Mouse (Mus musculus) forebrain, embryonic 16.5 days (tissue): ENCODE results near the gene Olfr558. TPM values are rescaled to one million over a fixed set of nuclear protein-coding genes. Genes with fewer than 3 reads are reported as not detected.
A peak's percentile ranks its signal among the peaks of the same experiment; 100 is the strongest.

Experiments
- ATAC-seq: fragments of 200-750 bp; cut with Nextera tagmentation; 2 replicates; pipeline ENCODE4 v1.8.0; 2017; ENCODE audit warnings: mild to moderate bottlenecking, moderate library complexity
- H3K27ac ChIP-seq: fragments of 300-500 bp; sonication (generic); 2 replicates; pipeline ENCODE4 v1.5.1; 2014; ENCODE audit warnings: low read length, control low read depth
- H3K27me3 ChIP-seq: fragments of 300-500 bp; sonication (generic); replicated peaks from 2 replicates; pipeline ENCODE4 v1.6.1; 2014; ENCODE audit warnings: low read length; ENCODE audit not compliant: control insufficient read depth, insufficient read depth
- H3K36me3 ChIP-seq: fragments of 300-500 bp; sonication (generic); 2 replicates; pipeline ENCODE4 v1.6.1; 2014; ENCODE audit not compliant: control insufficient read depth, insufficient read depth
- H3K4me1 ChIP-seq: fragments of 300-500 bp; sonication (generic); replicated peaks from 2 replicates; pipeline ENCODE4 v1.6.1; 2014; ENCODE audit warnings: low read length; ENCODE audit not compliant: control insufficient read depth, insufficient read depth
- H3K4me2 ChIP-seq: fragments of 300-500 bp; sonication (generic); 2 replicates; pipeline ENCODE4 v1.6.1; 2014; ENCODE audit warnings: mild to moderate bottlenecking, low read length, control low read depth
- H3K4me3 ChIP-seq: fragments of 300-500 bp; sonication (generic); replicated peaks from 2 replicates; pipeline ENCODE4 v1.5.1; 2014; ENCODE audit warnings: mild to moderate bottlenecking, low read length, control low read depth
- H3K9ac ChIP-seq: fragments of 300-500 bp; sonication (generic); replicated peaks from 2 replicates; pipeline ENCODE4 v1.6.1; 2014; ENCODE audit warnings: low read depth, low read length, control low read depth
- H3K9me3 ChIP-seq: fragments of 300-500 bp; sonication (generic); 2 replicates; pipeline ENCODE4 v1.6.1; 2016; ENCODE audit warnings: low read length; ENCODE audit not compliant: control insufficient read depth
- WGBS: fragments of 180-500 bp; shearing (Covaris S2); extraction: QIAGEN DNeasy Blood & Tissue Kit; methylation state at CpG from one replicate; pipeline ENCODE4 v1.1.7; 2014; 5-methylcytosine and 5-hydroxymethylcytosine counted together
- polyA plus RNA-seq: library from polyadenylated mRNA; unstranded; fragments of >200 nt; fragmentation: Nextera tagmentation; extraction: Ambion mirVana; gene quantifications from 2 replicates; pipeline ENCODE4 v1.2.1, GENCODE M21; 2015

The Olfr558 gene
- polyA plus RNA-seq: not detected in 2 replicates

DNA sequence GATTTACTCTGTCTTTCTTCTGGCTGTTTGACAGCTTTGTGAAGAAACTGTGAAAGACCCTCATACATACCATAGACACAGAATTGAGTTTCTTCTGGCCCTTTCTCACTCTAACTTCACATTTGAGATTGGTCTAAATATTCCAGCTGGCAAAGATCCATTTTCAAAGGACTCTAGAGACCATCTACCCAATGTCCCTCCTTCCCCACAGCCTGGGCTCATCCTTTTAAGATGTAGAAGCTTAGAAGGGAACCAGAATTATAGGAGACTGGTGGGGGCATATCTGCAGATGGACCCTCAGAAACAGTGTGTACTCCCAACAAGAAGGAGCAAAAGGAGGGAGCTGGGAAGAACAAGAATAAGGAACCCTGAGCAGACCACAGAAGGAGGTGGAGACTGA, at the start of gene Olfr558:
Gene Olfr558, plus strand, starts transcription at position 301 of the 400 bp plus-strand sequence.
- no peak within 1 kb of the TSS for H3K27ac ChIP-seq
- no peaks in the 10 kb centered on the region for H3K36me3 ChIP-seq
- no peak within 1 kb of the TSS for H3K4me2 ChIP-seq
- H3K9me3 ChIP-seq: no peaks in the 10 kb centered on the region
- H3K4me1 ChIP-seq: no peaks in the 10 kb centered on the region
- H3K9ac ChIP-seq: no peak within 1 kb of the TSS
- no peaks in the 10 kb centered on the region for H3K27me3 ChIP-seq
- H3K4me3 ChIP-seq: no peak within 1 kb of the TSS
- ATAC-seq: no peak

- 73% methylated on average over 1 of the region's 1 CpGs for WGBS
- Histone ChIP-seq H3K4me1 (no peaks in the 10 kb centered on the region), H3K4me2 (no peak within 1 kb of the TSS), H3K36me3 (no peaks in the 10 kb centered on the region), H3K27me3 (no peaks in the 10 kb centered on the region), H3K9me3 (no peaks in the 10 kb centered on the region), H3K27ac (no peak within 1 kb of the TSS), H3K4me3 (no peak within 1 kb of the TSS), H3K9ac (no peak within 1 kb of the TSS)
- ATAC-seq: no peak
Observed at GRCm38 (mm10) chr7:102658523-102658922, 43.5 kb upstream of the Olfr558 start, which contains the start of gene Olfr555. Olfr555 (plus strand) TSS chr7:102658823.

- Histone ChIP-seq H3K36me3 (no peaks in the 10 kb centered on the region), H3K9me3 (no peaks in the 10 kb centered on the region), H3K4me2 (no peak within 1 kb of the TSS), H3K4me1 (no peaks in the 10 kb centered on the region), H3K9ac (no peak within 1 kb of the TSS), H3K27ac (no peak within 1 kb of the TSS), H3K4me3 (no peak within 1 kb of the TSS), H3K27me3 (no peaks in the 10 kb centered on the region)
- 64% methylated on average over 3 of the region's 3 CpGs for WGBS
- no peak for ATAC-seq
Observed at GRCm38 (mm10) chr7:102664599-102664998, 37.4 kb upstream of the Olfr558 start, which contains the start of gene Olfr556. Olfr556 (plus strand) TSS chr7:102664899.

GRCm38 (mm10) chr7:102665378-102665777, 36.6 kb upstream of the Olfr558 start:
- H3K27me3 ChIP-seq: no peaks in the 10 kb centered on the region
- no peak overlapping the region for H3K4me2 ChIP-seq
- no peaks in the 10 kb centered on the region for H3K9me3 ChIP-seq
- WGBS: 41% methylated on average over 2 of the region's 2 CpGs
- no peak overlapping the region for H3K27ac ChIP-seq
- no peaks in the 10 kb centered on the region for H3K4me1 ChIP-seq
- H3K36me3 ChIP-seq: no peaks in the 10 kb centered on the region
- no peak overlapping the region for H3K4me3 ChIP-seq
- no peak for ATAC-seq
- H3K9ac ChIP-seq: no peak overlapping the region

GRCm38 (mm10) chr7:102676225-102676624, 25.8 kb upstream of the Olfr558 start:
- no peak for ATAC-seq
- H3K27ac ChIP-seq: no peak overlapping the region
- H3K27me3 ChIP-seq: no peaks in the 10 kb centered on the region
- no peaks in the 10 kb centered on the region for H3K4me1 ChIP-seq
- 87% methylated on average over 2 of the region's 2 CpGs for WGBS
- H3K9me3 ChIP-seq: no peaks in the 10 kb centered on the region
- no peak overlapping the region for H3K4me2 ChIP-seq
- no peak overlapping the region for H3K9ac ChIP-seq
- no peak overlapping the region for H3K4me3 ChIP-seq
- H3K36me3 ChIP-seq: no peaks in the 10 kb centered on the region

DNA sequence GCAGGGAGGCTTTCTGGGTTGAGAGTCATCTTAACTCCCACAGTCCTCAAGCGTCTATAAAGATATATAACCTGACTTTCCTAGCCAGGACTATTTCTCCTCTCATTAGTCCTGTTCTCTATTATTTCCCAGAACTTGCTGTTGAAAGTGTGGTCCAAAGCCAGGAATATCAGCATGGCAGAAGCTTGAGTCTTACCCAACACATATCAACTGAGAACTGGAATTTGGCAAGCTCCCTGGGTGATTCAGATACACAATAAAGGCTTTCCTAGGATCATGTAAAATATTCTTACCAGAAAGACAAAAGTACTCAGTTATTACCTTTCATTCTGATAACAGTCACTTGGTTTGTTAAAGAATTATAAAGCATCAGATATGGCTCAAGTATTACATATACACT, 20.1 kb upstream of the Olfr558 start:
- no peak overlapping the region for H3K4me3 ChIP-seq
- H3K4me1 ChIP-seq: 0 out of 2 replicates have a peak, but pooled peaks cover 2% of the 10 kb centered on the region
- no peak overlapping the region for H3K27ac ChIP-seq
- H3K27me3 ChIP-seq: no peaks in the 10 kb centered on the region
- no peak overlapping the region for H3K4me2 ChIP-seq
- H3K9ac ChIP-seq: no peak overlapping the region
- ATAC-seq: no peak
- H3K36me3 ChIP-seq: no peaks in the 10 kb centered on the region
- H3K9me3 ChIP-seq: no peaks in the 10 kb centered on the region
- WGBS: 84% methylated on average over 1 of the region's 1 CpGs

GRCm38 (mm10) chr7:102686944-102687501, 15.0 kb upstream of the Olfr558 start, which contains the start of gene Trim68:
Trim68 (minus strand) TSS chr7:102687327.
- ATAC-seq: peak; percentile 100
- Histone ChIP-seq H3K36me3 (no peaks in the 10 kb centered on the region), H3K9me3 (no peaks in the 10 kb centered on the region), H3K4me2 (peak within 1 kb of the TSS; percentile 92), H3K9ac (peak within 1 kb of the TSS; percentile 78), H3K27ac (peak within 1 kb of the TSS; percentile 24; the same call in 1 of the 2 replicates), H3K4me1 (peaks cover 6% of the 10 kb centered on the region), H3K4me3 (peak within 1 kb of the TSS; percentile 66), H3K27me3 (no peaks in the 10 kb centered on the region)
- WGBS: under 1% methylated on average over 40 of the region's 40 CpGs

DNA sequence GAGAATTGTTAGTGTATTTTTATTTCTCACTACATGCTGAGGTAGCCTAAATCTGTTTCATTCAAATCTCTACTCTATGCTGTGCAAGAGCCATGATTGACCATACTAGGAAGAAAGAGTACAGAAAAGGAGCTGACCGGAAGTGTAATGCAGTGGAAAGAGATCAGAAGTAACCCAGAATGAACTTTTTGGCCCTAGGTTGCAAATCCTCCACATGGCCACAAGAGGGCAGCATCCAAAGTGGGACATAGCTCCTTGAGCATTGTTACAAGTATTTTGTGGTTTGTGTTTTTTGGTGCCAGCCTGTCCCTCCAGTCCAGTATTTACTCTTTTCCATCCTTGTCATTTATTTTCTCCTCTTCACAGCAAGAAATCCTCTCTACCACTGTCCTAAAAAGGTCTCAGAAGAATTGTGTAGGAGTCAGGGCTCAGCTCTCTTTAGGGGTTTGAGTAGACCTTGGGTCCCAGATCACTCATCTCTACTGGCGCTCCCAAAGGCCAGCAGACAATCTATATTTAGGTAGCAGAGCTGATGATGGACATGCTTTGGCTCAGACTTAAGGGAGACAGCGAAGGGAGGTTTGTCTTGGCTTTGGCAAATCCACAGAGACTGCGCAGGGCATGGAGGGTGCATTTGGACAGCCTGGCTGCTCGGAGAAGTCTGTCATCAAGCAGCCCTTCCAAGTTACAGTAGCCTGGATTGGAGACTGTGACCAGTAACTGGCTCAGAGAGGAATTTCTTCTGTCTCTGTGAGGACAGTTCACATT, 6.5 kb upstream of the Olfr558 start, which contains the start of gene Olfr557:
Gene Olfr557, plus strand, starts transcription at position 553 of the 768 bp plus-strand sequence.
- WGBS: 86% methylated on average over 5 of the region's 5 CpGs
- Histone ChIP-seq H3K9me3 (no peaks in the 10 kb centered on the region), H3K4me1 (no peaks in the 10 kb centered on the region), H3K4me3 (no peak within 1 kb of the TSS), H3K36me3 (no peaks in the 10 kb centered on the region), H3K4me2 (no peak within 1 kb of the TSS), H3K27ac (no peak within 1 kb of the TSS), H3K27me3 (no peaks in the 10 kb centered on the region), H3K9ac (no peak within 1 kb of the TSS)
- no peak for ATAC-seq

GRCm38 (mm10) chr7:102698461-102698860, 3.6 kb upstream of the Olfr558 start:
- Histone ChIP-seq H3K27ac (no peak overlapping the region), H3K4me1 (no peaks in the 10 kb centered on the region), H3K27me3 (no peaks in the 10 kb centered on the region), H3K4me2 (no peak overlapping the region), H3K9ac (no peak overlapping the region), H3K9me3 (no peaks in the 10 kb centered on the region), H3K4me3 (no peak overlapping the region), H3K36me3 (no peaks in the 10 kb centered on the region)
- no peak for ATAC-seq
- WGBS: 91% methylated on average over 7 of the region's 7 CpGs
